Mouse (Mus musculus) liver, embryonic 14.5 days (tissue): ENCODE measurements at regions not wholly inside any gene's neighbourhood (a gene's known extent, or its start where the extent isn't known, plus 50 kb on each side); places are given as distances from the start of the nearest gene placed in this dataset.

Experiments used
- CTCF ChIP-seq: IDR thresholded peaks from 2 replicates; pipeline ENCODE4 v1.5.1; 2016; ENCODE audit warnings: antibody characterized with exemption, low read depth, control low read depth
- EP300 ChIP-seq: IDR thresholded peaks from 2 replicates; pipeline ENCODE4 v1.6.1; 2016; ENCODE audit warnings: antibody characterized with exemption, low read depth

DNA sequence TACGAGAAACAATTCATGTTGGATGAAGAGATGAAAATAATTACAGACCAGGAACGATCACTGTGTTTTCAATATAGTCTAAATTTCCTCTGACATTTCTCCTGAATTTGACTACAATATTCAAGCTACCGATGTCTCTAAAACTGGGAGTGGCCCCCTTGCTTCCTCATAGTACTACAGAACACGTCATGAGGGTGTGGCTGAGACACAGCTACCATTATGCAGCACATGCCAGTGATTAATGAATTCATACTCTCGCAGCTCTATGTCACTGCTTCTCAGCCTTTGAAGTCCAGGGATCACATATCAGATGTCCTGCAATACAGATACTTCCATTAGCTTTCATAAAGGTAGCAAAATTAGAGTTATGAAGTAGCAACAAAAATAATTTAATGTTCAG is 201.3 kb upstream of the Slit2 start:
- TF ChIP-seq EP300 (no peak), CTCF (no peak)
